In genomic region chr5:35907633-35908426, GRCm38 (mm10) we compare ENCODE assay signal across 8 mouse cellular contexts. TPM values are rescaled to one million over a fixed set of nuclear protein-coding genes. Genes with fewer than 3 reads are reported as not detected.
DNase-seq lines count a peak whose midpoint lies in the region; ATAC-seq lines count a peak whose summit lies in the region.

No protein-coding gene starts in this region.

- WGBS in limb, embryonic 12.5 days: 34% methylated on average over 15 of the region's 15 CpGs
- 40% methylated on average over 15 of the region's 15 CpGs for WGBS in limb, embryonic 10.5 days
- whole genome bisulfite sequencing in intestine, embryonic 16.5 days: 28% methylated on average over 15 of the region's 15 CpGs
- 31% methylated on average over 15 of the region's 15 CpGs for WGBS in limb, embryonic 13.5 days
- WGBS in neural tube, embryonic 14.5 days: 9% methylated on average over 15 of the region's 15 CpGs

- H3K27ac ChIP-seq in limb, embryonic 12.5 days: peak overlapping the region; percentile 62
- H3K27ac ChIP-seq in limb, embryonic 10.5 days: no peak overlapping the region
- H3K27ac ChIP-seq in intestine, embryonic 16.5 days (ENCODE audit: low read length): peak overlapping the region; percentile 42
- peak overlapping the region; percentile 67; the same call in 1 of the 2 replicates for H3K27ac ChIP-seq in limb, embryonic 13.5 days
- peak overlapping the region; percentile 76 for H3K27ac ChIP-seq in neural tube, embryonic 14.5 days (ENCODE audit: low read depth, low read length)

- peaks cover 13% of the 10 kb centered on the region for H3K36me3 ChIP-seq in limb, embryonic 12.5 days
- H3K36me3 ChIP-seq in limb, embryonic 10.5 days: peaks cover 33% of the 10 kb centered on the region
- no peaks in the 10 kb centered on the region for H3K36me3 ChIP-seq in intestine, embryonic 16.5 days (ENCODE audit: control insufficient read depth, insufficient read depth, low read length)
- peaks cover 28% of the 10 kb centered on the region for H3K36me3 ChIP-seq in limb, embryonic 13.5 days
- H3K36me3 ChIP-seq in neural tube, embryonic 14.5 days (ENCODE audit: control insufficient read depth, insufficient read depth, low read length): no peaks in the 10 kb centered on the region

- H3K9ac ChIP-seq in limb, embryonic 12.5 days (replicated peaks): no peak overlapping the region
- no peak overlapping the region for H3K9ac ChIP-seq in intestine, embryonic 16.5 days (ENCODE audit: low read depth, low read length)
- H3K9ac ChIP-seq in limb, embryonic 13.5 days: 0 out of 2 replicates have a peak overlapping the region, but pooled peaks have one; percentile 9
- H3K9ac ChIP-seq in neural tube, embryonic 14.5 days (replicated peaks; ENCODE audit: low read depth, low read length): no peak overlapping the region

- peaks cover 47% of the 10 kb centered on the region for H3K4me1 ChIP-seq in limb, embryonic 12.5 days (replicated peaks)
- H3K4me1 ChIP-seq in limb, embryonic 10.5 days: peaks cover 39% of the 10 kb centered on the region
- peaks cover 36% of the 10 kb centered on the region for H3K4me1 ChIP-seq in intestine, embryonic 16.5 days (ENCODE audit: control insufficient read depth, insufficient read depth, low read length)
- peaks cover 61% of the 10 kb centered on the region for H3K4me1 ChIP-seq in limb, embryonic 13.5 days
- peaks cover 57% of the 10 kb centered on the region for H3K4me1 ChIP-seq in neural tube, embryonic 14.5 days (ENCODE audit: control insufficient read depth, insufficient read depth, low read length)

- H3K27me3 ChIP-seq in limb, embryonic 12.5 days: no peaks in the 10 kb centered on the region
- H3K27me3 ChIP-seq in limb, embryonic 10.5 days (ENCODE audit: low read depth, poor library complexity, severe bottlenecking): no peaks in the 10 kb centered on the region
- no peaks in the 10 kb centered on the region for H3K27me3 ChIP-seq in intestine, embryonic 16.5 days (replicated peaks; ENCODE audit: control insufficient read depth, insufficient read depth, low read length)
- no peaks in the 10 kb centered on the region for H3K27me3 ChIP-seq in limb, embryonic 13.5 days
- no peaks in the 10 kb centered on the region for H3K27me3 ChIP-seq in neural tube, embryonic 14.5 days (ENCODE audit: control insufficient read depth, insufficient read depth, low read length)

- H3K9me3 ChIP-seq in limb, embryonic 12.5 days: peaks cover 3% of the 10 kb centered on the region; the same call in 1 of the 2 replicates
- H3K9me3 ChIP-seq in limb, embryonic 10.5 days (replicated peaks): no peaks in the 10 kb centered on the region
- no peaks in the 10 kb centered on the region for H3K9me3 ChIP-seq in intestine, embryonic 16.5 days (ENCODE audit: control insufficient read depth, low read length)
- no peaks in the 10 kb centered on the region for H3K9me3 ChIP-seq in limb, embryonic 13.5 days
- H3K9me3 ChIP-seq in neural tube, embryonic 14.5 days (ENCODE audit: control insufficient read depth, low read length): no peaks in the 10 kb centered on the region

- no peak overlapping the region for H3K4me3 ChIP-seq in limb, embryonic 12.5 days (replicated peaks)
- H3K4me3 ChIP-seq in limb, embryonic 10.5 days: no peak overlapping the region
- no peak overlapping the region for H3K4me3 ChIP-seq in intestine, embryonic 16.5 days (ENCODE audit: low read length)
- no peak overlapping the region for H3K4me3 ChIP-seq in limb, embryonic 13.5 days
- no peak overlapping the region for H3K4me3 ChIP-seq in neural tube, embryonic 14.5 days (ENCODE audit: low read depth, low read length)

- peak; percentile 37; the same call in 1 of the 2 replicates for ATAC-seq in limb, embryonic 12.5 days (ENCODE audit: insufficient number of reproducible peaks, insufficient read depth, low FRiP score, low TSS enrichment, low read depth)
- ATAC-seq in granulocyte monocyte progenitor cell, adult 5-6 weeks (replicated peaks; ENCODE audit: poor library complexity, severe bottlenecking): 0 out of 2 replicates have a peak, but pooled peaks have one; percentile 22
- peak; percentile 60 for ATAC-seq in intestine, embryonic 16.5 days
- peak; percentile 62 for ATAC-seq in limb, embryonic 13.5 days (ENCODE audit: low FRiP score, low read depth)
- ATAC-seq in neural tube, embryonic 14.5 days (ENCODE audit: low read depth): peak; percentile 93

- H3K4me2 ChIP-seq in limb, embryonic 12.5 days: no peak overlapping the region; the same call in 1 of the 2 replicates
- 0 out of 2 replicates have a peak overlapping the region, but pooled peaks have one; percentile 8 for H3K4me2 ChIP-seq in intestine, embryonic 16.5 days (ENCODE audit: low read depth, low read length)
- H3K4me2 ChIP-seq in limb, embryonic 13.5 days (replicated peaks): peak overlapping the region; percentile 32
- peak overlapping the region; percentile 26; the same call in 1 of the 2 replicates for H3K4me2 ChIP-seq in neural tube, embryonic 14.5 days (ENCODE audit: low read depth, low read length)

- no peak for DNase-seq in limb, embryonic 10.5 days (ENCODE audit: low spot score)
- peak; percentile 79 for DNase-seq in embryo, embryonic 10 days (ENCODE audit: low spot score)
- DNase-seq in thymus, postnatal 36 days: no peak

RNA-seq across cellular contexts. Expression of gene Afap1, which starts 14.7 kb away (rescaled TPM):
- polyA plus RNA-seq in limb, embryonic 12.5 days (2016; fragmentation: Nextera tagmentation; extraction: Ambion mirVana): 15.4 and 16.6 TPM in 2 replicates
- polyA plus RNA-seq in limb, embryonic 10.5 days (2016; fragmentation: Nextera tagmentation; extraction: Ambion mirVana): 13.6 and 15.1 TPM in 2 replicates
- 23.7 and 36.0 TPM in 2 replicates for total RNA-seq in granulocyte monocyte progenitor cell, adult 5-6 weeks (2014; fragmentation: Nextera tagmentation)
- 17.9 and 20.4 TPM in 2 replicates for total RNA-seq in granulocyte monocyte progenitor cell, adult 5-6 weeks (2017)
- polyA plus RNA-seq in intestine, embryonic 16.5 days (2015; fragmentation: Nextera tagmentation; extraction: Ambion mirVana): 12.6 and 13.3 TPM in 2 replicates
- polyA plus RNA-seq in limb, embryonic 13.5 days (2015; fragmentation: Nextera tagmentation; extraction: Ambion mirVana): 18.7 and 22.1 TPM in 2 replicates
- 73.7 and 74.1 TPM in 2 replicates for polyA plus RNA-seq in neural tube, embryonic 14.5 days (2014; fragmentation: Nextera tagmentation; extraction: Ambion mirVana)

Comparison
In these comparisons a context has a peak if more than half of its experiments do, and no peak if none do; other contexts are left out.
1. ATAC-seq: peak in every context shown above with its lines; median percentile 93 in neural tube, embryonic 14.5 days; 62 in limb, embryonic 13.5 days; 60 in intestine, embryonic 16.5 days; 37 in limb, embryonic 12.5 days; 22 in granulocyte monocyte progenitor cell, adult 5-6 weeks.